Mouse (Mus musculus) Muller cell, postnatal 12 days (primary cell): ENCODE results near the gene Pias3.
"Not testable (repeated sequence)": the region's sequence is repeated elsewhere in the genome, so short reads cannot be mapped to it uniquely, and the experiment has no call there.

Experiments used
- DNase-seq: peaks from one replicate; pipeline ENCODE4 v3.0.0-alpha.2; 2015; ENCODE audit errors: inconsistent ontology term

Pias3 gene

GRCm38 (mm10) chr3:96684822-96685156 lies 11.4 kb upstream of the Pias3 start:
- no peak for DNase-seq

GRCm38 (mm10) chr3:96686057-96686456 lies 10.1 kb upstream of the Pias3 start:
- DNase-seq = not testable (repeated sequence)

- DNase-seq = no peak
These were observed 7.3 kb upstream of the Pias3 start for GRCm38 (mm10) chr3:96688854-96689253.

- no peak for DNase-seq
These were observed 5.9 kb upstream of the Pias3 start for GRCm38 (mm10) chr3:96690298-96690697.

GRCm38 (mm10) chr3:96692506-96692905 lies 3.7 kb upstream of the Pias3 start:
- peak; percentile 33 for DNase-seq

- DNase-seq = no peak
These were observed 2.6 kb upstream of the Pias3 start for GRCm38 (mm10) chr3:96693579-96693978.

GRCm38 (mm10) chr3:96696766-96697732 lies 865 bp downstream of the Pias3 start:
- peak; percentile 96 for DNase-seq

GRCm38 (mm10) chr3:96698993-96699690 lies 3.0 kb downstream of the Pias3 start:
- no peak for DNase-seq

GRCm38 (mm10) chr3:96700376-96700775 lies 4.2 kb downstream of the Pias3 start:
- no peak for DNase-seq

GRCm38 (mm10) chr3:96701003-96701402 lies 4.8 kb downstream of the Pias3 start:
- DNase-seq = no peak

GRCm38 (mm10) chr3:96704778-96705177 lies 8.6 kb downstream of the Pias3 start:
- no peak for DNase-seq

GRCm38 (mm10) chr3:96706217-96706616 lies 10.0 kb downstream of the Pias3 start:
- no peak for DNase-seq

GRCm38 (mm10) chr3:96706984-96707383 lies 10.8 kb downstream of the Pias3 start:
- no peak for DNase-seq

GRCm38 (mm10) chr3:96707903-96708683 lies 11.9 kb downstream of the Pias3 start, which contains the start of gene Nudt17:
Gene Nudt17 (minus strand): TSS chr3:96708562.
- peak; percentile 78 for DNase-seq

GRCm38 (mm10) chr3:96708684-96709064 lies 12.5 kb downstream of the Pias3 start:
- no peak for DNase-seq

GRCm38 (mm10) chr3:96714286-96714685 lies 18.1 kb downstream of the Pias3 start:
- no peak for DNase-seq

GRCm38 (mm10) chr3:96715854-96716253 lies 19.7 kb downstream of the Pias3 start:
- no peak for DNase-seq

- no peak for DNase-seq
These were observed 23.0 kb downstream of the Pias3 start for GRCm38 (mm10) chr3:96719173-96719572.

GRCm38 (mm10) chr3:96727343-96727827 lies 31.2 kb downstream of the Pias3 start, which contains the start of the genes Polr3c and Rnf115:
Gene Polr3c (minus strand): TSS chr3:96727628.
Gene Rnf115 (plus strand): TSS chr3:96727664.
- DNase-seq = peak; percentile 99

- DNase-seq = peak; percentile 73
These were observed 31.8 kb downstream of the Pias3 start for GRCm38 (mm10) chr3:96727828-96728633.
